Comparison of ENCODE assay signal across 16 mouse cellular contexts in genomic region chr3:153864636-153865429, GRCm38 (mm10). TPM values are rescaled to one million over a fixed set of nuclear protein-coding genes. Genes with fewer than 3 reads are reported as not detected.
DNase-seq lines count a peak whose midpoint lies in the region; ATAC-seq and TF ChIP-seq lines count a peak whose summit lies in the region.
"Had no signal": no experiment of that assay in that cellular context is flagged by ENCODE, and none has a peak within 500 bp of the region (broad histone marks: within the 10 kb centered on the region; RNA-seq: fewer than 3 reads in every experiment).

No protein-coding gene starts in this region.

- no peaks in the 10 kb centered on the region for H3K4me1 ChIP-seq in heart, adult 2 months (ENCODE audit: control insufficient read depth, insufficient read depth, low read length)
- H3K4me1 ChIP-seq in lung, postnatal 0 days (ENCODE audit: insufficient read depth, low read depth, low read length), result no peaks in the 10 kb centered on the region
- H3K4me1 ChIP-seq in megakaryocyte, embryonic 14.5 days, result peaks cover 12% of the 10 kb centered on the region

- H3K4me3 ChIP-seq in heart, adult 2 months, result no peak overlapping the region
- H3K4me3 ChIP-seq in lung, postnatal 0 days (ENCODE audit: low read depth, low read length), result no peak overlapping the region
- H3K4me3 ChIP-seq in megakaryocyte, embryonic 14.5 days (replicated peaks), result peak overlapping the region; percentile 33
- H3K4me3 ChIP-seq: midbrain, embryonic 15.5 days had no signal

- H3K27me3 ChIP-seq in heart, adult 2 months (ENCODE audit: control insufficient read depth, insufficient read depth, low read length), result no peaks in the 10 kb centered on the region
- no peaks in the 10 kb centered on the region for H3K27me3 ChIP-seq in lung, postnatal 0 days (replicated peaks; ENCODE audit: insufficient read depth, low read length)
- peaks cover 7% of the 10 kb centered on the region for H3K27me3 ChIP-seq in megakaryocyte, embryonic 14.5 days (replicated peaks)
- H3K27me3 ChIP-seq: midbrain, embryonic 15.5 days had no signal

- no peak overlapping the region for H3K27ac ChIP-seq in heart, adult 2 months
- no peak overlapping the region for H3K27ac ChIP-seq in lung, postnatal 0 days (ENCODE audit: low read length)
- H3K27ac ChIP-seq: midbrain, embryonic 15.5 days had no signal

- no peaks in the 10 kb centered on the region for H3K36me3 ChIP-seq in heart, adult 2 months (ENCODE audit: control insufficient read depth, insufficient read depth, low read length)
- no peaks in the 10 kb centered on the region for H3K36me3 ChIP-seq in lung, postnatal 0 days (ENCODE audit: insufficient read depth, low read length)
- H3K36me3 ChIP-seq in megakaryocyte, embryonic 14.5 days (replicated peaks; ENCODE audit: low read length), result no peaks in the 10 kb centered on the region
- H3K36me3 ChIP-seq: midbrain, embryonic 15.5 days had no signal

- 81% methylated on average over 4 of the region's 4 CpGs for WGBS in heart, adult 2 months
- WGBS in lung, postnatal 0 days, result 79% methylated on average over 4 of the region's 4 CpGs

- no peak overlapping the region for H3K9ac ChIP-seq in heart, adult 2 months (ENCODE audit: low read depth, low read length)
- no peak overlapping the region for H3K9ac ChIP-seq in lung, postnatal 0 days (replicated peaks; ENCODE audit: low read depth)
- H3K9ac ChIP-seq: midbrain, embryonic 15.5 days had no signal

- TF ChIP-seq CTCF in heart, adult 2 months (IDR thresholded peaks at IDR 0.05), result 0 out of 2 replicates have a peak, but pooled peaks have one; percentile 5
- peak; percentile 30; the same call in 1 of the 2 replicates for TF ChIP-seq CTCF in lung, postnatal 0 days (IDR thresholded peaks at IDR 0.05)

- H3K9me3 ChIP-seq in lung, postnatal 0 days (ENCODE audit: low read length), result no peaks in the 10 kb centered on the region
- no peaks in the 10 kb centered on the region for H3K9me3 ChIP-seq in megakaryocyte, embryonic 14.5 days
- H3K9me3 ChIP-seq: midbrain, embryonic 15.5 days had no signal

- TF ChIP-seq POLR2A in heart, adult 2 months (IDR thresholded peaks at IDR 0.05; ENCODE audit: insufficient read depth, low read depth, low read length), result no peak

- TF ChIP-seq EP300 in heart, adult 2 months (IDR thresholded peaks at IDR 0.05; ENCODE audit: insufficient read depth, low read depth, low read length), result no peak
- TF ChIP-seq EP300 in lung, postnatal 0 days (IDR thresholded peaks at IDR 0.05), result no peak

- DNase-seq in heart, adult 2 months, result no peak
- DNase-seq in heart, postnatal 36 days, result no peak
- no peak for DNase-seq in lung, postnatal 0 days (ENCODE audit: low spot score)
- no peak for DNase-seq in lung, postnatal 25 days (ENCODE audit: low spot score)
- no peak for DNase-seq in embryo, embryonic 11 days
- no peak for DNase-seq in adrenal gland, postnatal 10 days
- DNase-seq: cerebellum, adult 8-10 months; heart, postnatal 10 days; kidney, adult 11 months; right cerebral cortex, adult 18-20 months; thymus, adult 18-20 months had no signal

- no peak overlapping the region for H3K4me2 ChIP-seq in lung, postnatal 0 days (replicated peaks; ENCODE audit: low read depth, low read length)
- H3K4me2 ChIP-seq: midbrain, embryonic 15.5 days had no signal

- no peaks in the 10 kb centered on the region for H3K79me2 ChIP-seq in heart, adult 2 months (replicated peaks; ENCODE audit: control insufficient read depth, insufficient read depth, low read length)

- no peak for ATAC-seq in lung, postnatal 0 days
- ATAC-seq in hematopoietic stem cell, adult 5-6 weeks (replicated peaks in 1 of 2; ENCODE audit: insufficient read depth in 1 of 2, low FRiP score in 2 of 2, low TSS enrichment in 1 of 2, low read depth in 1 of 2, poor library complexity in 2 of 2, severe bottlenecking in 2 of 2), result peak; percentile 37 to 38
- ATAC-seq: midbrain, embryonic 15.5 days had no signal

- intact Hi-C loops in heart, adult 2 months (cut with DNase I), result no loop called here
- intact Hi-C loops in heart, postnatal 36 days (cut with DNase I), result no loop called here

RNA-seq across cellular contexts. Expression of gene Asb17, which starts 20.8 kb away (rescaled TPM):
- not detected for total RNA-seq in heart, adult 2 months (2021)
- polyA plus RNA-seq in heart, adult 2 months (2012; rRNA removed), result not detected in 2 replicates
- total RNA-seq in heart, postnatal 36 days (2021), result not detected
- polyA plus RNA-seq in lung, postnatal 0 days (2015; fragmentation: Nextera tagmentation; extraction: Ambion mirVana), result not detected in 2 replicates
- not detected in 2 replicates for total RNA-seq in hematopoietic stem cell, adult 5-6 weeks (2017)
- polyA plus RNA-seq in megakaryocyte, embryonic 14.5 days (2012; ENCODE audit: insufficient read depth, low replicate concordance), result not detected in 2 replicates
- not detected for total RNA-seq in adrenal gland, postnatal 10 days (2021)
- total RNA-seq: ES-E14; gastrocnemius, postnatal 4 days; heart, postnatal 10 days had no signal

RNA-seq across cellular contexts. Expression of gene Msh4, which starts 41.1 kb away (rescaled TPM):
- total RNA-seq in heart, adult 2 months (2021), result under 1 TPM in 1 of 2 experiments, not detected in 1; 0.07 TPM
- polyA plus RNA-seq in heart, adult 2 months (2012; rRNA removed), result 0.06 TPM in 1 of 2 replicates, not detected in the other
- under 1 TPM in 1 of 2 experiments, not detected in 1; 0.14 TPM for total RNA-seq in heart, postnatal 36 days (2021)
- 0.04 and 0.08 TPM in 2 replicates for polyA plus RNA-seq in lung, postnatal 0 days (2015; fragmentation: Nextera tagmentation; extraction: Ambion mirVana)
- 0.20 and 0.44 TPM in 2 replicates for total RNA-seq in hematopoietic stem cell, adult 5-6 weeks (2017)
- polyA plus RNA-seq in megakaryocyte, embryonic 14.5 days (2012; ENCODE audit: insufficient read depth, low replicate concordance), result not detected in 2 replicates
- total RNA-seq in adrenal gland, postnatal 10 days (2021), result under 1 TPM; 0.21 to 0.24 TPM

RNA-seq across cellular contexts. Expression of gene Rabggtb, which starts 48.0 kb away (rescaled TPM):
- 10 to 100 TPM; 81.8 to 98.2 TPM for total RNA-seq in heart, adult 2 months (2021)
- 48.0 and 89.5 TPM in 2 replicates for polyA plus RNA-seq in heart, adult 2 months (2012; rRNA removed)
- total RNA-seq in heart, postnatal 36 days (2021), result 10 to 100 TPM; 92.9 to 93.6 TPM
- polyA plus RNA-seq in lung, postnatal 0 days (2015; fragmentation: Nextera tagmentation; extraction: Ambion mirVana), result 28.3 and 29.0 TPM in 2 replicates
- 138 and 151 TPM in 2 replicates for total RNA-seq in hematopoietic stem cell, adult 5-6 weeks (2017)
- polyA plus RNA-seq in megakaryocyte, embryonic 14.5 days (2012; ENCODE audit: insufficient read depth, low replicate concordance), result 2.3 and 10.0 TPM in 2 replicates
- total RNA-seq in adrenal gland, postnatal 10 days (2021), result 10 to 100 TPM; 79.4 to 82.2 TPM
